Mouse (Mus musculus) activated CD4-positive, CD25-positive, alpha-beta regulatory T cell, adult 4 months (primary cell): ENCODE results near the gene Rasgef1a. TPM values are rescaled to one million over a fixed set of nuclear protein-coding genes. Genes with fewer than 3 reads are reported as not detected.

Experiments
- ATAC-seq: one replicate; pipeline ENCODE4 v1.8.0; 2017
- polyA plus RNA-seq, 2 experiments: library from polyadenylated mRNA; unstranded; fragments of 100-300 nt; shearing (Covaris generic); gene quantifications; one replicate each; pipeline ENCODE4 v1.2.1; 2017

Gene Rasgef1a
- polyA plus RNA-seq, 2 experiments from 2014 or later: 2.3 to 4.0 TPM

- no peak for ATAC-seq
Observed at GRCm38 (mm10) chr6:118076256-118076655, 65.0 kb downstream of the Rasgef1a start.

GRCm38 (mm10) chr6:118076748-118077147 lies 65.5 kb downstream of the Rasgef1a start:
- ATAC-seq: no peak

DNA sequence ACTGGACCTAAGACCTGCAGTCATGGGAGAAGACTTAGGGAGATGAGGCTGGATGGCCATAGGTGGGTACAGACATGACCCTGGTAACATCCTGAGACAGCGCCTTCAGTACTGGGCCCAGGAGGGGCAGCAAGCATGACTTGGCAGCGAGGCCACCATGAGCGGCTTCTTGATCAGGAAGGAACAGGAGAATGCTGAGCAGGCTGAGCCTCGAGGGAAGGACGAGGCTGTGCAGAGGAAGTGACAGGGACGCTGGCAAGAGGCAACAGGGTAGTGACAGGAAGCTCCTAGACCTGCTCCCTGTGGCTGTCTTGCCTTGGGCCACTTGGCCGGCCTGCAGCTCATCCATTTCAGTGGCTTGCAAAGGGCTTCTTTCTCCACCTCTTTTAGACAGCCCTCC lies 66.2 kb downstream of the Rasgef1a start:
- no peak for ATAC-seq

GRCm38 (mm10) chr6:118078751-118079150 lies 67.5 kb downstream of the Rasgef1a start:
- no peak for ATAC-seq

- ATAC-seq: no peak
Observed at GRCm38 (mm10) chr6:118079292-118079691, 68.1 kb downstream of the Rasgef1a start.

GRCm38 (mm10) chr6:118079762-118080465 lies 68.7 kb downstream of the Rasgef1a start:
- no peak for ATAC-seq

- ATAC-seq: no peak
Observed at GRCm38 (mm10) chr6:118080711-118081110, 69.5 kb downstream of the Rasgef1a start.

- ATAC-seq: no peak
Observed at GRCm38 (mm10) chr6:118082384-118082783, 71.1 kb downstream of the Rasgef1a start.

DNA sequence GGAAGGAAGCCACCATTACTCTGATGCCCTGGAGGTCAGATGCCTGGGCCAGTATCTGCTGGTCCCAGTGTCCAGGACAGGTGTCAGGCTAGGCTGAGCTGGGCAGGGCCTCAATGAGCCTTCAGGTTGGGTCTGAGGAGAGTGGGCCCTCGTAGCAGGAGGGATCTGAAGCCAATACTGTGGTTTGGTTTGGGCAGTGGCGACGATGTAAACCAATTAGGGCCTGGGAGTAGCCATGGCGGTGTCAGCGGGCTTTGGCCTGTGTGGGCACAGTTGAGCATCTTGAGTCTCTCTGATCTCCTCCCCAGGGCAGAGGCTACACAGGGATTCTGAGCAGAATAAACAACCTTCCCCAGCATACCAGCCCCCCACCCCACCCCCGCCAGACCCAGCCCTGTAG lies 72.4 kb downstream of the Rasgef1a start:
- no peak for ATAC-seq

GRCm38 (mm10) chr6:118084596-118084995 lies 73.4 kb downstream of the Rasgef1a start:
- ATAC-seq: no peak

DNA sequence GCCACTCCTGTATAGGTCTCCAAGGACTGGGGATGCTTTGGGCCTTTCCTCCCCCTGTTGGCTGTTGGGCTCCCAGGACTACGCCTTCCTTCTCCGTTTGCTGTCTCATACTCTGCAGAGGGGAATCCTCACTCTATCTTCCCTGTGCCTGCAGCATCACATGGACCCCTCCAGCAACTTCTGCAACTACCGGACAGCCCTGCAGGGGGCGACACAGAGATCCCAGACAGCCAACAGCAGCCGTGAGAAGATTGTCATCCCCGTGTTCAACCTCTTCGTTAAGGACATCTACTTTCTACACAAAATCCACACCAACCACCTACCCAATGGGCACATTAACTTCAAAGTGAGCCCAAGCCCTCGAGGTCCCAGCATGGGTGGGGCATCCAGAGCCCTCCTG lies 76.7 kb downstream of the Rasgef1a start:
- no peak for ATAC-seq

DNA sequence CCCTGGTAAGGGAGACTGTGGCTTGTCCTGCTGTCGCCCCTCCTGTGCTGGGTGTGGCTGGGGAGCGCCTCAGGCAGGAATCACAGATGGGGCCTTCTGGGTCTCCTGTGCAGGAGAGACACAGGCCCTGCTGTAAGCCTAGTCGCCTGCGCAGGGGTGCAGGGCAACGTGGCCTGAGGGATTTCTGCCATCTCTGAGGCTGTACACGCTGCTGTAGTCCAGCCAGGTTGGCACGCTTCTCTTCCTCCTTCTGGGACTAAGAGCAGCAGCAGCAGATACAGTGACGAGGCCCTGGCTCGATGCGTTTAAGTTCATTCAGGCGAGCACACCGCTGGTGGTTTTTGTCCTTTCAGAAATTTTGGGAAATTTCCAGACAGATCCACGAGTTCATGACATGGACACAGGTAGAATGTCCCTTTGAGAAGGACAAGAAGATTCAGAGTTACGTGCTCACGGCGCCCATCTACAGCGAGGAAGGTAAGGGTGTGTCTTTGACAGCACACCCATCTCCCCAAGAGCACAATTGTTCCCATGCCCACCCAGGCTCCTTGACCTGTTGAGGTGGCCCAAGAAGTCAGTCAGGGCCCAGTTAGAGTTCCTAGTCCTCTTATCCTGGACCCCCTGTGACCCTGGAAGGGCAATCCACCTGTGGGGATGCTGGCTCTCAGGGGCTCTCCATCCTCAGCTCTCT lies 77.7 kb downstream of the Rasgef1a start:
- ATAC-seq: no peak

DNA sequence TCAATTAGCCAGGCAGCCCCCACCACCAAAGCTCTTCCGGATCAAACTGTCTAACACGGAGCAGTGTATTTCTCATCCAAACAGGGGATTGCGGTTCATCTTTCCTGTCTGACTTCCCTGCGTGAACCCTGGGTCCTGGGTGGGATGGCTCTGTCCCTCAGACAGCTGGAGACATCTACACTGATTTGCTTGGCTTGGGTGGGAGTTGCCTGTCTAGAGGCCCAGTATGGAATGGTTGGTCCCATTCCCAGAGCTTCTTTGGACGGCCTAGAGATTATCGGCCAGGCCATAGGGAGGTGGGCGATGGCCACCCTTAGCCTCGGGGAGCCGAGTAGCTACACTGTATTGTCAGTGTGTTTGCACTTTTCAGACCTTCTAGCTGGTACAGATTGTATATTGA lies 79.6 kb downstream of the Rasgef1a start:
- ATAC-seq: no peak

DNA sequence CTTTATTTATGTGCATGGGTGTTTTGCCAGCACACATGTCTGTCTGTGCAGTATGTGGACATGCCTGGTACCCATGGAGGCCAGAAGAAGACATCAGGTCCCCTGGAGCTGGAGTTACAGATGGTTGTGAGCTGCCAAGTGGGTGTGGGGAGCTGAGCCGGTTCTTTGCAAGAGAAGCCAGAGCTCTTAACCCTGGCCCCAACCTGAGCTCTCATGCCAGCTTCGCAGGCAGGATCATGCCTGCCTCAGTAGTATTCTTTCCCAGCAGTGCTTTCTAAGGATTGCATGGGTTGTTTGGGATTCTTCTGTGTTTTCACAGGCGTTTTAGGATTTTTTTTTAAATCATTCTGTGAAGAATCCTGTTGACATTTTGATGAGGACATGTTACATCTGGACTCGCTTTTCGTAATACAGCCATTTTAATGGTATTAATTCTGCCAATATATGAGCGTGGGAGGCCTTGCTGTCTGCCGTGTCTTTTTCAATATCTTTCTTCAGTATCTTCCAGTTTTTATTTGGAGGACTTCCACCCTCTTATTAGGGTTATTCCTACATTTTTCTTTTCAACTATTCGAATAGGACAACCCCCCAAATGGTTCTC lies 86.6 kb downstream of the Rasgef1a start:
- no peak for ATAC-seq

DNA sequence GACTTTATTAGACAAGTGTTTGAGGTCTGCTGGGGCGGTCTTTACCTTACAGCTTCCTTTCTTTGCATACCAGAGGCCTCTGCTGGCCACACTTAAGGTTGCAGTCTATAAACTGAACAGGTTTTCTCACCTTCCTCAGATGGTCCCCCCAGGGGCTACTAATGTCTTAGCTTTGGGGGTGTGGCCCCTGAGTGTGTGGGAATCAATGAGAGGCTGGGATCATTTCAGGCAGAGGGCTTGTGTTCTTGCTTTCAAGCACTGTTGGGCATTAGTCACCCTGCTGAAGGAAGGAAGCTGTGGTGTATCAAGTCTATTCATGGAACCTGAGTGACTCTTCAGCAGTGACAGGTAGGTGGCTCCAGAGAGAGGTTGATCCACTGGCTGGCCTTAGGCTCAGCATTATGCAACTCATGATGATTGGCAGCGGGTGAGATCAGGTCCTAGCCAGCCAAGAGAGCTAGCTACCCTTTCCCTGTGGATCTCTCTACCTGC lies 88.1 kb downstream of the Rasgef1a start:
- ATAC-seq: no peak

DNA sequence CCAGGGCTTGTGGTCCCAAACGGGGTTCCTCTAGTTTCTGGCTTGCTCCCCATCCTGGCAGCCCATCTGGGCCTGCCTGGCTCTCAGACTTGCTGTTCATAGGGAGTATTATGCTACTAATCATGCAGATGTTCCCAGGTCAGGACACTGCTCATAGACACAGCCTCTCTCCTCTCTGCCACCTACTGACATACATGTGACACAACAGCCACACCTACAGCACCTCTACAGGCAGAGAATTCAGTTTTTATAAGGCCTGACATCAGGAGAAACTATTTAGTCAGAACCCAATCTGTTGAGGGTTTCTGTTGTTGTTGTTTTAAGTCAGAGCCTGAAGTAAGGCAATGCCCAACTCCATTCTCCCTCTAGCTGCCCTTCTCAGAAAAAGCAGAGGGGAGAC lies 100.6 kb downstream of the Rasgef1a start:
- ATAC-seq: no peak

GRCm38 (mm10) chr6:118122767-118123166 lies 111.5 kb downstream of the Rasgef1a start:
- no peak for ATAC-seq

GRCm38 (mm10) chr6:118126577-118126976 lies 115.3 kb downstream of the Rasgef1a start:
- no peak for ATAC-seq

GRCm38 (mm10) chr6:118127198-118127597 lies 116.0 kb downstream of the Rasgef1a start:
- no peak for ATAC-seq

GRCm38 (mm10) chr6:118127827-118128487 lies 116.7 kb downstream of the Rasgef1a start:
- no peak for ATAC-seq

- no peak for ATAC-seq
Observed at GRCm38 (mm10) chr6:118130022-118130421, 118.8 kb downstream of the Rasgef1a start.

DNA sequence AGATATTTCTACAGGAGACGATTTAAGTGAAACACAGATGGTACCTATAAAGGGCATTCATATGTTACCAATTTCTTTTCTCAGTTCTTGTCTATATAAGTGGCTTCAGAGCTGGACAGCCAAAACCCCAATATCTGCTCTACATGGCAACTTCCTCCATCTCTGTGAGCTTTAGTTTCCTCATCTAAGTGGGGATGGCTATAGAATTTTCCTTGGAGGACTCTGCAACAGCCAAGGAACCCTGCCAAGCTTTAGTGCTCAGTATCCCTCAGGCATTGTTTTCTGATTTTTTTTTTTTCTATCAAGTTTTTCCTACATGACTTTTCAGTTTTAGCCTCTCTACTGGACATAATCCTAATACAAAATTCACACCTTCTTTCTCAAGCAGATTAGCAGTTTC lies 123.2 kb downstream of the Rasgef1a start:
- ATAC-seq: no peak

GRCm38 (mm10) chr6:118137148-118137547 lies 125.9 kb downstream of the Rasgef1a start:
- ATAC-seq: no peak
